Mouse (Mus musculus): ENCODE data around the gene Vac14. TPM values are rescaled to one million over a fixed set of nuclear protein-coding genes. Genes with fewer than 3 reads are reported as not detected.

Gene Vac14
- polyA plus RNA-seq (2015; fragmentation: Nextera tagmentation; extraction: Ambion mirVana) = 28.0 and 28.1 TPM in 2 replicates

DNA sequence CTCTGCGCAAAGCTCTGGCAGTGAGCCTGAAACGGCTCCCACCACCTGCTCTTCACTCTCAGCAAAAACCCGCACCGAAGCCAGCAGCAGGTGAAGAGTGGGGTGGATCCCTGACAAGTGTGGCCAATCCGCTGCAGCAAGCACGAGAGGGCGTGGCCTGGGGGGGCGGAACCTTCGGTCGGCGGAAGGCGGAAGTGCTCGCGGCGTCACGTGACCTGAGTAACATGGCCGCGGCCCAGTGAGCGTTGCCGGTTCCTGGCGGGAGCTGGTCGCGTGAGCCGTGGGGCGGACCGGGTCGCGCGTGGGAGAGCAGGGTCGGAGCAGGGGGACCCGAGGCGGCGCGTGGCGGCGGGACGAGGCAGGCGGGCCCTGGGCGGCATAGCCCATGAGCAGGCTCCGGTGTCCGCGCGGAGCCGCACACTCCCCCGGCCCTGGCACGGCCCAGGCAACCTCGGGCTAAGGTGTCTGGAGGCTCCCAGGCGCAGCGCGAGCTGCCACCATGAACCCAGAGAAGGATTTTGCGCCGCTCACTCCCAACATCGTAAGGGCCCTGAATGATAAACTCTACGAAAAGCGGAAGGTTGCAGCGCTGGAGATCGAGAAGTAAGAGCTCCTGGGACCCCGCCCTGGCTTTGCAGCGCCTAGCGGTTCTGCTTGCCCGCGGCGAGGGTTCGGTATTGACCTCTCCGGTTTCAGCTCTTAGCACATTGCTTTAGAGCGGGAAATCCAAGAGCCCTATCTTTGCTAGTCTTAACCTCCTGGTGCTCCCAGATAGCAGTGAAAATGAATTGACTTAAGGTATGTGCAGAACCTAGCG, at the start of gene Vac14:
Vac14 (plus strand) TSS at position 195 of the 817 bp plus-strand sequence.
- Histone ChIP-seq H3K27ac (ENCODE audit: low read length) (peak within 1 kb of the TSS; percentile 88), H3K4me2 (ENCODE audit: low read length) (peak within 1 kb of the TSS; percentile 72), H3K9me3 (ENCODE audit: control insufficient read depth, low read length) (no peaks in the 10 kb centered on the region), H3K27me3 (replicated peaks; ENCODE audit: control insufficient read depth, insufficient read depth, low read length) (no peaks in the 10 kb centered on the region), H3K4me1 (replicated peaks; ENCODE audit: control insufficient read depth, insufficient read depth, low read length) (peaks cover 32% of the 10 kb centered on the region), H3K36me3 (ENCODE audit: control insufficient read depth, insufficient read depth) (no peaks in the 10 kb centered on the region), H3K9ac (replicated peaks; ENCODE audit: low read depth, low read length) (peak within 1 kb of the TSS; percentile 64), H3K4me3 (replicated peaks; ENCODE audit: low read length) (peak within 1 kb of the TSS; percentile 60)
- under 1% methylated on average over 67 of the region's 67 CpGs for WGBS
- ATAC-seq = peak; percentile 97

DNA sequence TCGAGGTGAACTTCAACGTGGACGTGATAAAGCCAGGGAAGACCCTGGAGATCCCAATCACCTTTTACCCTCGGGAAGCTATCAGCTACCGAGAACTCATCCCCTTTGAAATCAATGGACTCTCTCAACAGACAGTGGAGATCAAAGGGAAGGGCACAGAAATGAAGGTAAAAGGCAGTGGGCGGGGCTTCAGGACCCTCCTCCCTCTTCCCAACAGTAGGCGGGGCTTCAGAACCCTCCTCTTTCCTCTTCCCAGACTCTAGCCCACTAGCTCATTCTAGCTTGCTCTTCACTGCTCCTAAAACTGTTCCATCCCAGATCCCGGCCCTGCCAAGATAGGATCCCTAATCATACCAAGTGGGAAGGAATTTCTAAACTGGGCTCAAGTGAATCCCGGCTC, 25.7 kb upstream of the Vac14 start:
- H3K4me1 ChIP-seq (replicated peaks; ENCODE audit: control insufficient read depth, insufficient read depth, low read length) = no peaks in the 10 kb centered on the region

DNA sequence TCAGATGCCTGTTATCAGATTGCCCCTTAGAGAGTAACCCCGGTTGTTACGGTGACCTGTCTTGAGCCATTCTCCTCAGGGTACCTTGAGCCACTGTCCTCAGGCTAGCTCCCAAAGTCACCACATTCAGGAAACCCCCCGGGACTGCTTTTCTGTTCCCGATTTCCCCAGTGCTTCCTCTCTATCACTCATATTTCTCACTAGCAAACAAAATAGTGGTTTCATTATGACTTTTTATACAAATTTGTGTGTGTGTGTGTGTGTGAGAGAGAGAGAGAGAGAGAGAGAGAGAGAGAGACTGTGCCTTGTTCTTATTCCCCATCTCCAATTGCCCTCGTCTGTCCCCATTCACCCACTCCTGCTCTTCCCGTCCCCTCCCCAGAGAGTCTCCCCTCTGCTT, 24.2 kb upstream of the Vac14 start:
- H3K27ac ChIP-seq (ENCODE audit: low read length) = no peak overlapping the region
- H3K27me3 ChIP-seq (replicated peaks; ENCODE audit: control insufficient read depth, insufficient read depth, low read length) = no peaks in the 10 kb centered on the region
- H3K9ac ChIP-seq (replicated peaks; ENCODE audit: low read depth, low read length) = no peak overlapping the region
- ATAC-seq = no peak
- WGBS = 86% methylated on average over 6 of the region's 6 CpGs
- no peaks in the 10 kb centered on the region for H3K9me3 ChIP-seq (ENCODE audit: control insufficient read depth, low read length)
- H3K4me3 ChIP-seq (replicated peaks; ENCODE audit: low read length) = no peak overlapping the region
- no peaks in the 10 kb centered on the region for H3K4me1 ChIP-seq (replicated peaks; ENCODE audit: control insufficient read depth, insufficient read depth, low read length)
- no peak overlapping the region for H3K4me2 ChIP-seq (ENCODE audit: low read length)
- no peaks in the 10 kb centered on the region for H3K36me3 ChIP-seq (ENCODE audit: control insufficient read depth, insufficient read depth)

More for the DNA sequence above, 25.7 kb upstream of the Vac14 start:
- ATAC-seq = no peak
- H3K9ac ChIP-seq (replicated peaks; ENCODE audit: low read depth, low read length) = no peak overlapping the region
- H3K27ac ChIP-seq (ENCODE audit: low read length) = no peak overlapping the region
- H3K9me3 ChIP-seq (ENCODE audit: control insufficient read depth, low read length) = no peaks in the 10 kb centered on the region
- 92% methylated on average over 9 of the region's 9 CpGs for WGBS
- no peaks in the 10 kb centered on the region for H3K27me3 ChIP-seq (replicated peaks; ENCODE audit: control insufficient read depth, insufficient read depth, low read length)
- no peak overlapping the region for H3K4me3 ChIP-seq (replicated peaks; ENCODE audit: low read length)
- no peaks in the 10 kb centered on the region for H3K36me3 ChIP-seq (ENCODE audit: control insufficient read depth, insufficient read depth)
- H3K4me2 ChIP-seq (ENCODE audit: low read length) = no peak overlapping the region

DNA sequence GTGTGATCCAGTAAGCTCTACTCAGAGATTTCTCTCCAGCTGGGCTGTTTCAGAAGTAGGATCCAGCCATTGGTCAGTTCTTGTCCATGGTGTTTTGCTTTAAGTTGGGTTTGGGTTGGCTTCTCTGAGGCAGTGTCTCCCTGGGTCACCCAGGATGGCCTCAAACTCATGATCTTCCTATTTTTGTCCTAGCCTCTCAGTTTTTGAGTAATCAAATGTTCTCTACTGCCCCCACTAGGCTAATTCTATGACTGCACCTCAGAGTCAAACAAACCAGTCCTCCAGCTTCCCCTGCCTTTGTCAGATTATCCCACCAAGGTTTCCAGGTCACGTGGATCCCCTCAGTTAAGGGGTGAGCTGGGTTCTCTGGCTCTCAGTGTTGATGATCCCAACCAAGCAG, 13.8 kb upstream of the Vac14 start:
- H3K4me2 ChIP-seq (ENCODE audit: low read length) = no peak overlapping the region
- no peak for ATAC-seq
- H3K27ac ChIP-seq (ENCODE audit: low read length) = no peak overlapping the region
- no peak overlapping the region for H3K4me3 ChIP-seq (replicated peaks; ENCODE audit: low read length)
- H3K27me3 ChIP-seq (replicated peaks; ENCODE audit: control insufficient read depth, insufficient read depth, low read length) = no peaks in the 10 kb centered on the region
- H3K9me3 ChIP-seq (ENCODE audit: control insufficient read depth, low read length) = no peaks in the 10 kb centered on the region
- WGBS = 14% methylated on average over 1 of the region's 1 CpGs
- H3K4me1 ChIP-seq (replicated peaks; ENCODE audit: control insufficient read depth, insufficient read depth, low read length) = no peaks in the 10 kb centered on the region
- no peak overlapping the region for H3K9ac ChIP-seq (replicated peaks; ENCODE audit: low read depth, low read length)
- H3K36me3 ChIP-seq (ENCODE audit: control insufficient read depth, insufficient read depth) = no peaks in the 10 kb centered on the region

DNA sequence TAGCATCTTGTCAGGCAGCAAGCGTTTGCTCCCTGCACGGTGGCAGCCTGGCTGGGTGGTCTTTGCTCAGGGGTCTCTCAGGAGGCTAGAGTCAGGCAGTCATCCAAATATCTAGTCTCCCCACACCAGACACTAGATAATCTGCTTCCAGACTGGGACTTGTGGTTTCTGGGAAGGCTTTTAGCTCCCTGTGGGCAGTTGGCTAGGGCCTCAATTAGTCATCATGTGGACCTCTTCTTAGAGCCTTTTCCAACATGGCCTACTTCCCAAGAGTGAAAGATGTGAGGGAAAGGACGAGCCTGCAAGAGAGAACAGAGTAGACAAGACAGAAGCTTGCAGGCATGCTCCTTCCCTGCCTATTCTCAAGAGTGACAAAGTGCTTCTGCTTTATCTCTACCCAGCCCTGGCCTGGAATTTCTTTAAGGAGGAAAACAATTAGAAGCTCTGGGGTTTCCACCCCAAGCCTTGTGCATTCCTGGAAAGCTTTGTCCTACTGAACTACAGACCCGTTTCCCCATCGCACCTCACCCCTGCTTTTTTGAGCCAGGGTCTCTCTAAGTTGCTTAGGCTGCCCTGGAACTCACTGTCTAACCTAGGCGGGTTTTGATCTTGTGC, 12.9 kb upstream of the Vac14 start:
- H3K4me3 ChIP-seq (replicated peaks; ENCODE audit: low read length) = no peak overlapping the region
- no peak for ATAC-seq
- H3K4me1 ChIP-seq (replicated peaks; ENCODE audit: control insufficient read depth, insufficient read depth, low read length) = no peaks in the 10 kb centered on the region
- H3K9ac ChIP-seq (replicated peaks; ENCODE audit: low read depth, low read length) = no peak overlapping the region
- H3K36me3 ChIP-seq (ENCODE audit: control insufficient read depth, insufficient read depth) = no peaks in the 10 kb centered on the region
- H3K27me3 ChIP-seq (replicated peaks; ENCODE audit: control insufficient read depth, insufficient read depth, low read length) = no peaks in the 10 kb centered on the region
- no peaks in the 10 kb centered on the region for H3K9me3 ChIP-seq (ENCODE audit: control insufficient read depth, low read length)
- H3K4me2 ChIP-seq (ENCODE audit: low read length) = no peak overlapping the region
- 53% methylated on average over 6 of the region's 6 CpGs for WGBS
- H3K27ac ChIP-seq (ENCODE audit: low read length) = no peak overlapping the region

DNA sequence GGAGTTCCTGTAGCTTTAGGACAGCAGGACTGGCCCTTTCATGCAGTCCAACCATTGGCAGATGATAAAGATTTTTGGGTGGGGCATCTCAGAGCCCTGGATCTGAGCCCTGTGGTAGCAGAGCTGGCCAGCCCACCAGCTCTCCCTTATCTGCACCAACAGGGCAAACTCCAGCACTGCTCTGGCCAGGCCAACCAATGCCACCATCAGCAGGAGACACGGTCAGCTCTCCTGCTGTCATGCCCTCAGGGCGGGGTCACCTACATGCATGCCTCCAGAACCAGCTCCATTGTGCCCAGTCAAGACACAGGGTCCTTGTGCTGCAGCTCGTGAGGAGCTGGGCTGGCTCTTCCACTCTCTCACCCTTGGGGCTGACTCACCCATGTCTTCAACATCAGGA, 2.7 kb upstream of the Vac14 start:
- Histone ChIP-seq H3K4me1 (replicated peaks; ENCODE audit: control insufficient read depth, insufficient read depth, low read length) (peaks cover 25% of the 10 kb centered on the region), H3K9ac (replicated peaks; ENCODE audit: low read depth, low read length) (no peak overlapping the region), H3K4me2 (ENCODE audit: low read length) (no peak overlapping the region), H3K27me3 (replicated peaks; ENCODE audit: control insufficient read depth, insufficient read depth, low read length) (no peaks in the 10 kb centered on the region), H3K36me3 (ENCODE audit: control insufficient read depth, insufficient read depth) (no peaks in the 10 kb centered on the region), H3K4me3 (replicated peaks; ENCODE audit: low read length) (no peak overlapping the region), H3K9me3 (ENCODE audit: control insufficient read depth, low read length) (no peaks in the 10 kb centered on the region), H3K27ac (ENCODE audit: low read length) (no peak overlapping the region)
- WGBS = 75% methylated on average over 3 of the region's 3 CpGs
- ATAC-seq = no peak

DNA sequence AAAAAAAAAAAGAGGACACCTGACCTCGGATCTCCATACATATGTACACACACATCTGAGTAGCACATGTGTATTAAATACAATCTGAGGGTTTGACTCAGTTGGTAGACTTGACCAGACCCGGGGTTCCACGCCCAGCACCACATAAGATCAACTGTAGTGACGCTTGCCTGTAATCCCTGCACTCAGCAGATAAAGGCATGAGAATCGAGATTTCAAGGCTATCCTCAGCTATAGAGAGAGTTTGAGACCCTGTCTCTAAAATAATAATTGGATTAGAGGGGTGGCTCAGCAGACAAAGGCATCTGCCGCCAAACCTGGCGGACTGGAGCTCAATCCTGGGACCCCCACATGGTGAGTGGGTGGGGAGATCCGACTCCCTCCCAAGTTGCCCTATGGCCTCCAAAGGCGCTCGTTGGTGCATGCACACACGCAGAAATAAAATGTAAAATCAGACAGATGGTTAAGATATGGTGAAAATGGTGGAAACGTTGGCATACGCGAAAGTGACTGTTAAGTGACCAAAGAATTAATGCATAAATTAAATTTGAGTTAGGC, 505 bp upstream of the Vac14 start:
- Histone ChIP-seq H3K36me3 (ENCODE audit: control insufficient read depth, insufficient read depth) (no peaks in the 10 kb centered on the region), H3K9ac (replicated peaks; ENCODE audit: low read depth, low read length) (peak overlapping the region; percentile 49), H3K9me3 (ENCODE audit: control insufficient read depth, low read length) (no peaks in the 10 kb centered on the region), H3K4me1 (replicated peaks; ENCODE audit: control insufficient read depth, insufficient read depth, low read length) (peaks cover 32% of the 10 kb centered on the region), H3K4me2 (ENCODE audit: low read length) (peak overlapping the region; percentile 72), H3K27me3 (replicated peaks; ENCODE audit: control insufficient read depth, insufficient read depth, low read length) (no peaks in the 10 kb centered on the region), H3K27ac (ENCODE audit: low read length) (peak overlapping the region; percentile 88), H3K4me3 (replicated peaks; ENCODE audit: low read length) (peak overlapping the region; percentile 60)
- 19% methylated on average over 14 of the region's 14 CpGs for WGBS
- ATAC-seq = no peak; the same call in none of the 2 replicates

DNA sequence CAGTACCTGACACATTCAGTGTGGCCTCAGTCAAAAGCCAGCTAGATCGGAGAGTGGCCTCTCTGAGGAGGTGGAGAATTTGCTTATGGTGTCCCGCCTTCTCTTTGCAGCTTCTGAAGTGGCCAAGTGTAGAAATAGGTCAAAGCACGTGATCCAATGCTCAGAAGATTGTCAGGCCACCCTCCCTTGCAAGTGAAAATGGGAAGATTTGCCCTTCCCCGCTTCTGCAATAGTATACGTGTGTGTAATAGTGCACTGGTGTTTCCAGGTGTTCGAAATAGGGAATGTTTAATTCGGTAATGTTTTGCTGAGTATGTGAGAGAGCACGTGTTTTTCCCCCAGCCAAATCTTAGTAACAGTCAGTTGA, 806 bp downstream of the Vac14 start:
- H3K4me2 ChIP-seq (ENCODE audit: low read length) = peak overlapping the region; percentile 72
- H3K4me1 ChIP-seq (replicated peaks; ENCODE audit: control insufficient read depth, insufficient read depth, low read length) = peaks cover 29% of the 10 kb centered on the region
- H3K36me3 ChIP-seq (ENCODE audit: control insufficient read depth, insufficient read depth) = no peaks in the 10 kb centered on the region
- WGBS = 31% methylated on average over 8 of the region's 8 CpGs
- H3K27me3 ChIP-seq (replicated peaks; ENCODE audit: control insufficient read depth, insufficient read depth, low read length) = no peaks in the 10 kb centered on the region
- H3K4me3 ChIP-seq (replicated peaks; ENCODE audit: low read length) = peak overlapping the region; percentile 60
- H3K27ac ChIP-seq (ENCODE audit: low read length) = no peak overlapping the region
- H3K9ac ChIP-seq (replicated peaks; ENCODE audit: low read depth, low read length) = peak overlapping the region; percentile 64
- no peak for ATAC-seq
- H3K9me3 ChIP-seq (ENCODE audit: control insufficient read depth, low read length) = no peaks in the 10 kb centered on the region

DNA sequence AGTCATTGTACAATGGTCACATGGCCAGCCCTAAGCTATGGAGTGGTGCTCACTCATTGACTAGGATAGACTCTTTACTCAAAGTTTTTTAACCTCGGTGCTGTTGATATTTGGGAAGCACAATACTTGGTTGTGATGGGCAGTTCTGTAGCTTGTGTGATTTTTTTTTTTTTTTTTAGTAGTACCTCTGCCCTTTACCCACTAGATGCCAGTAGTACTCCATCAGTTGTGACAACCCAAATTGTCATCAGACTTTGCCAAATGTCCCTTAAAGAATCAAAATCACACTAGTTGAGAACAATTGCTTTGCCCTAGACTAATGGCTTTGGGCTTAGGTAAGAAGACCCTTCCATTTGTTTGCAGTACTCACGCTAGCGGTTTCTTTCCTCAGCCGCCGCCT, 1.5 kb downstream of the Vac14 start:
- Histone ChIP-seq H3K4me2 (ENCODE audit: low read length) (peak overlapping the region; percentile 72), H3K36me3 (ENCODE audit: control insufficient read depth, insufficient read depth) (no peaks in the 10 kb centered on the region), H3K9ac (replicated peaks; ENCODE audit: low read depth, low read length) (no peak overlapping the region), H3K9me3 (ENCODE audit: control insufficient read depth, low read length) (no peaks in the 10 kb centered on the region), H3K4me3 (replicated peaks; ENCODE audit: low read length) (no peak overlapping the region; the same call in 1 of the 2 replicates), H3K27ac (ENCODE audit: low read length) (no peak overlapping the region), H3K27me3 (replicated peaks; ENCODE audit: control insufficient read depth, insufficient read depth, low read length) (no peaks in the 10 kb centered on the region), H3K4me1 (replicated peaks; ENCODE audit: control insufficient read depth, insufficient read depth, low read length) (peaks cover 29% of the 10 kb centered on the region)
- WGBS = 87% methylated on average over 5 of the region's 5 CpGs
- no peak for ATAC-seq
